Mouse (Mus musculus): Measurements from ENCODE around the gene Nectin2. TPM values are rescaled to one million over a fixed set of nuclear protein-coding genes. Genes with fewer than 3 reads are reported as not detected.

Gene Nectin2
- polyA plus RNA-seq, 1 experiment from 2014 or later, result 89.0 TPM

GRCm38 (mm10) chr7:19762283-19762682, 12.0 kb upstream of the Nectin2 start:
- Histone ChIP-seq H3K36me3 (peaks cover 17% of the 10 kb centered on the region), H3K27ac (no peak overlapping the region), H3K4me1 (replicated peaks) (no peaks in the 10 kb centered on the region), H3K27me3 (ENCODE audit: insufficient read depth, poor library complexity, severe bottlenecking) (no peaks in the 10 kb centered on the region), H3K9me3 (0 out of 2 replicates have a peak, but pooled peaks cover 4% of the 10 kb centered on the region), H3K4me3 (no peak overlapping the region)
- 86% methylated on average over 11 of the region's 11 CpGs for WGBS
- no peak for DNase-seq (ENCODE audit: low spot score)

GRCm38 (mm10) chr7:19760021-19760420, 9.7 kb upstream of the Nectin2 start:
- no peak for DNase-seq (ENCODE audit: low spot score)
- H3K27me3 ChIP-seq (ENCODE audit: insufficient read depth, poor library complexity, severe bottlenecking), result no peaks in the 10 kb centered on the region
- H3K4me3 ChIP-seq, result no peak overlapping the region
- H3K9me3 ChIP-seq, result no peaks in the 10 kb centered on the region
- 88% methylated on average over 13 of the region's 13 CpGs for WGBS
- H3K4me1 ChIP-seq (replicated peaks), result peaks cover 9% of the 10 kb centered on the region; the same call in 1 of the 2 replicates
- peaks cover 10% of the 10 kb centered on the region for H3K36me3 ChIP-seq
- no peak overlapping the region for H3K27ac ChIP-seq

- H3K36me3 ChIP-seq, result peaks cover 4% of the 10 kb centered on the region; the same call in 1 of the 2 replicates
- WGBS, result 87% methylated on average over 13 of the region's 13 CpGs
- H3K4me1 ChIP-seq (replicated peaks), result peaks cover 9% of the 10 kb centered on the region; the same call in 1 of the 2 replicates
- no peaks in the 10 kb centered on the region for H3K9me3 ChIP-seq
- no peak overlapping the region for H3K27ac ChIP-seq
- no peak for DNase-seq (ENCODE audit: low spot score)
- no peak overlapping the region for H3K4me3 ChIP-seq
- no peaks in the 10 kb centered on the region for H3K27me3 ChIP-seq (ENCODE audit: insufficient read depth, poor library complexity, severe bottlenecking)
Measured at GRCm38 (mm10) chr7:19758623-19759022, 8.3 kb upstream of the Nectin2 start.

GRCm38 (mm10) chr7:19755851-19756786, 5.8 kb upstream of the Nectin2 start:
- H3K9me3 ChIP-seq, result no peaks in the 10 kb centered on the region
- DNase-seq (ENCODE audit: low spot score), result no peak
- peaks cover 9% of the 10 kb centered on the region; the same call in 1 of the 2 replicates for H3K4me1 ChIP-seq (replicated peaks)
- no peaks in the 10 kb centered on the region; the same call in 1 of the 2 replicates for H3K36me3 ChIP-seq
- H3K27ac ChIP-seq, result no peak overlapping the region
- no peak overlapping the region for H3K4me3 ChIP-seq
- H3K27me3 ChIP-seq (ENCODE audit: insufficient read depth, poor library complexity, severe bottlenecking), result no peaks in the 10 kb centered on the region
- WGBS, result 79% methylated on average over 23 of the region's 24 CpGs

- H3K36me3 ChIP-seq, result no peaks in the 10 kb centered on the region; the same call in 1 of the 2 replicates
- WGBS, result 85% methylated on average over 2 of the region's 2 CpGs
- no peaks in the 10 kb centered on the region for H3K9me3 ChIP-seq
- H3K27me3 ChIP-seq (ENCODE audit: insufficient read depth, poor library complexity, severe bottlenecking), result no peaks in the 10 kb centered on the region
- DNase-seq (ENCODE audit: low spot score), result no peak
- H3K4me3 ChIP-seq, result no peak overlapping the region
- no peak overlapping the region for H3K27ac ChIP-seq
- H3K4me1 ChIP-seq (replicated peaks), result peaks cover 18% of the 10 kb centered on the region
Measured at GRCm38 (mm10) chr7:19755008-19755407, 4.7 kb upstream of the Nectin2 start.

GRCm38 (mm10) chr7:19754065-19754464, 3.8 kb upstream of the Nectin2 start:
- Histone ChIP-seq H3K4me1 (replicated peaks) (peaks cover 24% of the 10 kb centered on the region), H3K9me3 (no peaks in the 10 kb centered on the region)
- WGBS, result 76% methylated on average over 1 of the region's 1 CpGs

GRCm38 (mm10) chr7:19753587-19753986, 3.3 kb upstream of the Nectin2 start:
- no peaks in the 10 kb centered on the region for H3K36me3 ChIP-seq
- WGBS, result 82% methylated on average over 7 of the region's 7 CpGs

More at GRCm38 (mm10) chr7:19754065-19754464, 3.8 kb upstream of the Nectin2 start:
- no peak for DNase-seq (ENCODE audit: low spot score)
- H3K36me3 ChIP-seq, result no peaks in the 10 kb centered on the region; the same call in 1 of the 2 replicates
- H3K27ac ChIP-seq, result no peak overlapping the region
- H3K27me3 ChIP-seq (ENCODE audit: insufficient read depth, poor library complexity, severe bottlenecking), result no peaks in the 10 kb centered on the region
- no peak overlapping the region for H3K4me3 ChIP-seq

GRCm38 (mm10) chr7:19752652-19753051, 2.4 kb upstream of the Nectin2 start:
- DNase-seq (ENCODE audit: low spot score), result no peak
- 67% methylated on average over 8 of the region's 8 CpGs for WGBS
- H3K27ac ChIP-seq, result no peak overlapping the region
- no peaks in the 10 kb centered on the region for H3K9me3 ChIP-seq
- no peaks in the 10 kb centered on the region for H3K36me3 ChIP-seq
- no peak overlapping the region for H3K4me3 ChIP-seq
- peaks cover 3% of the 10 kb centered on the region; the same call in 1 of the 2 replicates for H3K27me3 ChIP-seq (ENCODE audit: insufficient read depth, poor library complexity, severe bottlenecking)
- peaks cover 38% of the 10 kb centered on the region for H3K4me1 ChIP-seq (replicated peaks)

More at GRCm38 (mm10) chr7:19753587-19753986, 3.3 kb upstream of the Nectin2 start:
- H3K4me3 ChIP-seq, result no peak overlapping the region
- no peaks in the 10 kb centered on the region for H3K27me3 ChIP-seq (ENCODE audit: insufficient read depth, poor library complexity, severe bottlenecking)
- peaks cover 29% of the 10 kb centered on the region for H3K4me1 ChIP-seq (replicated peaks)
- H3K9me3 ChIP-seq, result no peaks in the 10 kb centered on the region
- no peak for DNase-seq (ENCODE audit: low spot score)
- H3K27ac ChIP-seq, result no peak overlapping the region

GRCm38 (mm10) chr7:19751070-19751383, 744 bp upstream of the Nectin2 start:
- WGBS, result 64% methylated on average over 4 of the region's 4 CpGs
- Histone ChIP-seq H3K9me3 (no peaks in the 10 kb centered on the region), H3K27me3 (ENCODE audit: insufficient read depth, poor library complexity, severe bottlenecking) (peaks cover 3% of the 10 kb centered on the region; the same call in 1 of the 2 replicates), H3K27ac (no peak overlapping the region), H3K4me3 (no peak overlapping the region), H3K4me1 (replicated peaks) (peaks cover 50% of the 10 kb centered on the region), H3K36me3 (peaks cover under 1% of the 10 kb centered on the region; the same call in 1 of the 2 replicates)
- no peak for DNase-seq (ENCODE audit: low spot score)

GRCm38 (mm10) chr7:19749389-19750216, 680 bp downstream of the Nectin2 start:
- Histone ChIP-seq H3K4me3 (peak overlapping the region; percentile 75), H3K9me3 (no peaks in the 10 kb centered on the region), H3K27me3 (ENCODE audit: insufficient read depth, poor library complexity, severe bottlenecking) (peaks cover 3% of the 10 kb centered on the region; the same call in 1 of the 2 replicates), H3K4me1 (replicated peaks) (peaks cover 59% of the 10 kb centered on the region), H3K27ac (peak overlapping the region; percentile 94), H3K36me3 (peaks cover 15% of the 10 kb centered on the region)
- under 1% methylated on average over 46 of the region's 46 CpGs for WGBS
- peak; percentile 99 for DNase-seq (ENCODE audit: low spot score)

GRCm38 (mm10) chr7:19748219-19749195, 1.8 kb downstream of the Nectin2 start:
- H3K36me3 ChIP-seq, result peaks cover 21% of the 10 kb centered on the region
- H3K27ac ChIP-seq, result peak overlapping the region; percentile 94
- under 1% methylated on average over 32 of the region's 32 CpGs for WGBS
- H3K9me3 ChIP-seq, result no peaks in the 10 kb centered on the region
- peak overlapping the region; percentile 75 for H3K4me3 ChIP-seq
- DNase-seq (ENCODE audit: low spot score), result peak; percentile 62
- H3K27me3 ChIP-seq (ENCODE audit: insufficient read depth, poor library complexity, severe bottlenecking), result peaks cover 3% of the 10 kb centered on the region; the same call in 1 of the 2 replicates
- H3K4me1 ChIP-seq (replicated peaks), result peaks cover 63% of the 10 kb centered on the region
